Mouse (Mus musculus) megakaryocyte, adult 5-6 weeks (primary cell): ENCODE measurements at regions not wholly inside any gene's neighbourhood (a gene's known extent, or its start where the extent isn't known, plus 50 kb on each side); places are given as distances from the start of the nearest gene placed in this dataset.

Experiments used
- ATAC-seq: 2 replicates; pipeline ENCODE4 v1.8.0; 2016; ENCODE audit warnings: mild to moderate bottlenecking, inconsistent platforms; ENCODE audit not compliant: poor library complexity, severe bottlenecking

GRCm38 (mm10) chr5:39336484-39336985 is 418.7 kb downstream of the Hs3st1 start:
- no peak for ATAC-seq

GRCm38 (mm10) chr5:39335321-39335720 is 420.0 kb downstream of the Hs3st1 start:
- no peak for ATAC-seq

GRCm38 (mm10) chr5:39334241-39334640 is 421.0 kb downstream of the Hs3st1 start:
- no peak for ATAC-seq

- ATAC-seq = no peak
Measured at GRCm38 (mm10) chr5:39325399-39325798, 429.9 kb downstream of the Hs3st1 start.

- no peak for ATAC-seq
Measured at GRCm38 (mm10) chr5:39316478-39316877, 438.8 kb downstream of the Hs3st1 start.

GRCm38 (mm10) chr5:39311211-39311610 is 434.6 kb upstream of the Clnk start:
- no peak for ATAC-seq

- ATAC-seq = no peak
Measured at GRCm38 (mm10) chr5:39305794-39306193, 429.2 kb upstream of the Clnk start.

GRCm38 (mm10) chr5:39292849-39293248 is 416.2 kb upstream of the Clnk start:
- ATAC-seq = no peak

- ATAC-seq = no peak
Measured at GRCm38 (mm10) chr5:39281021-39281420, 404.4 kb upstream of the Clnk start.

GRCm38 (mm10) chr5:39273710-39274385 is 397.2 kb upstream of the Clnk start:
- no peak for ATAC-seq

GRCm38 (mm10) chr5:39267106-39267505 is 390.5 kb upstream of the Clnk start:
- no peak for ATAC-seq

- no peak for ATAC-seq
Measured at GRCm38 (mm10) chr5:39260721-39261190, 384.1 kb upstream of the Clnk start.

GRCm38 (mm10) chr5:39257745-39258144 is 381.1 kb upstream of the Clnk start:
- ATAC-seq = peak; percentile 38; the same call in 1 of the 2 replicates

GRCm38 (mm10) chr5:39252206-39252605 is 375.6 kb upstream of the Clnk start:
- no peak for ATAC-seq

GRCm38 (mm10) chr5:39251021-39251420 is 374.4 kb upstream of the Clnk start:
- ATAC-seq = no peak

- no peak for ATAC-seq
Measured at GRCm38 (mm10) chr5:39219698-39220097, 343.1 kb upstream of the Clnk start.

GRCm38 (mm10) chr5:39216326-39216725 is 339.7 kb upstream of the Clnk start:
- ATAC-seq = no peak

GRCm38 (mm10) chr5:39215016-39215415 is 338.4 kb upstream of the Clnk start:
- no peak for ATAC-seq

GRCm38 (mm10) chr5:39212550-39212949 is 335.9 kb upstream of the Clnk start:
- ATAC-seq = no peak

- ATAC-seq = no peak
Measured at GRCm38 (mm10) chr5:39198856-39199255, 322.2 kb upstream of the Clnk start.

- ATAC-seq = peak; percentile 92
Measured at GRCm38 (mm10) chr5:39191153-39191552, 314.5 kb upstream of the Clnk start.

GRCm38 (mm10) chr5:39181616-39182402 is 305.2 kb upstream of the Clnk start:
- no peak for ATAC-seq
